Mouse (Mus musculus) spleen, adult 2 months (tissue): Measurements from ENCODE around the gene Cflar.

Experiments
- CTCF ChIP-seq: fragments of 200-500 bp; IDR thresholded peaks from 2 replicates; pipeline ENCODE4 v1.5.1; 2011; ENCODE audit warnings: mild to moderate bottlenecking, inconsistent platforms; ENCODE audit not compliant: insufficient read depth, insufficient read length, insufficient replicate concordance; ENCODE audit errors: extremely low read depth
- POLR2A ChIP-seq: fragments of 200-500 bp; IDR thresholded peaks from 2 replicates; pipeline ENCODE4 v1.6.1; 2011; ENCODE audit warnings: low read depth, low read length, inconsistent platforms

DNA sequence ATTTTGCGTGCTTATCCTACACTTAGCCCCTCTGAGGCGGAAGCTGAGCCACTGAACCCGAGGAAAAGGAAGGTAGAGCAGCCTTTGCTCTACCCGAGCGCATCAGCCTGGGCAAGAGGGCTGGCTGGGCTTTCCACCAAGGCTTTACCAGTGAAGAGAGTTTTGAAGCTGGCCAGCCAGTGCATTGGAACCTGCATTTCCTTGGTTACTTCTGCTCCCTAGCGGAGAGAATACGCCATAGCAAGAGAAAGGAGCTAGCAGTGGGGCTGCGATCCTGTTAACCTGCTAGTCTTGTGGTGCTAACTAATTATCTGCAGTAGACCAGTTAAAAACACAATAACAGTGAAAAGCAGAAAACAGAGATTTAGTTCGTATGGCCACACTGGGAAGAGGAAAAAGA lies 35.6 kb downstream of the Cflar start:
- TF ChIP-seq CTCF (peak; percentile 30; the same call in 1 of the 2 replicates), POLR2A (no peak)
